Mouse (Mus musculus): ENCODE data around the gene Zbtb9.
"Not testable (repeated sequence)": the region's sequence is repeated elsewhere in the genome, so short reads cannot be mapped to it uniquely, and the experiment has no call there.

Zbtb9 gene

GRCm38 (mm10) chr17:26972107-26972506 lies 860 bp upstream of the Zbtb9 start:
- DNase-seq: no peak

GRCm38 (mm10) chr17:26974547-26974946 lies 1.6 kb downstream of the Zbtb9 start:
- DNase-seq: no peak

GRCm38 (mm10) chr17:26975415-26975814 lies 2.4 kb downstream of the Zbtb9 start:
- no peak for DNase-seq

GRCm38 (mm10) chr17:26977354-26977753 lies 4.4 kb downstream of the Zbtb9 start:
- not testable (repeated sequence) for DNase-seq

GRCm38 (mm10) chr17:26979426-26979825 lies 6.5 kb downstream of the Zbtb9 start:
- DNase-seq: no peak

GRCm38 (mm10) chr17:26981050-26981449 lies 8.1 kb downstream of the Zbtb9 start:
- DNase-seq: no peak

- no peak for DNase-seq
These were observed 10.4 kb downstream of the Zbtb9 start for GRCm38 (mm10) chr17:26983382-26983781.

GRCm38 (mm10) chr17:26985503-26986179 lies 12.7 kb downstream of the Zbtb9 start:
- DNase-seq: no peak

- no peak for DNase-seq
These were observed 17.6 kb downstream of the Zbtb9 start for GRCm38 (mm10) chr17:26990521-26990920.

- DNase-seq: no peak
These were observed 21.4 kb downstream of the Zbtb9 start for GRCm38 (mm10) chr17:26994410-26994809.

- DNase-seq: no peak
These were observed 22.0 kb downstream of the Zbtb9 start for GRCm38 (mm10) chr17:26995006-26995405.

GRCm38 (mm10) chr17:26995562-26995961 lies 22.6 kb downstream of the Zbtb9 start:
- no peak for DNase-seq

GRCm38 (mm10) chr17:26997661-26998060 lies 24.7 kb downstream of the Zbtb9 start:
- no peak for DNase-seq

GRCm38 (mm10) chr17:26998283-26998682 lies 25.3 kb downstream of the Zbtb9 start:
- DNase-seq: no peak

- DNase-seq: no peak
These were observed 27.0 kb downstream of the Zbtb9 start for GRCm38 (mm10) chr17:26999996-27000395.

- DNase-seq: peak; percentile 39
These were observed 28.2 kb downstream of the Zbtb9 start for GRCm38 (mm10) chr17:27001151-27001550.

GRCm38 (mm10) chr17:27001889-27002288 lies 28.9 kb downstream of the Zbtb9 start:
- no peak for DNase-seq

- peak; percentile 67 for DNase-seq
These were observed 31.5 kb downstream of the Zbtb9 start for GRCm38 (mm10) chr17:27004431-27004830.

GRCm38 (mm10) chr17:27004903-27005485 lies 32.0 kb downstream of the Zbtb9 start:
- no peak for DNase-seq

- no peak for DNase-seq
These were observed 32.7 kb downstream of the Zbtb9 start for GRCm38 (mm10) chr17:27005644-27006043.

- no peak for DNase-seq
These were observed 35.3 kb downstream of the Zbtb9 start for GRCm38 (mm10) chr17:27008277-27008676.

GRCm38 (mm10) chr17:27011167-27011566 lies 38.2 kb downstream of the Zbtb9 start:
- DNase-seq: no peak

GRCm38 (mm10) chr17:27011998-27012672 lies 39.2 kb downstream of the Zbtb9 start:
- no peak for DNase-seq

GRCm38 (mm10) chr17:27012909-27013308 lies 39.9 kb downstream of the Zbtb9 start:
- DNase-seq: no peak
